Mouse (Mus musculus): ENCODE results near the gene Tcp11.

- TF ChIP-seq CTCF (IDR thresholded peaks at IDR 0.05; ENCODE audit: extremely low read depth, insufficient read length, insufficient replicate concordance, low read depth, low read length) (no peak), POLR2A (IDR thresholded peaks at IDR 0.05; ENCODE audit: low read depth, low read length) (no peak)
Measured at GRCm38 (mm10) chr17:28112266-28112665, 31.8 kb upstream of the Tcp11 start.

All from small intestine, adult 2 months (tissue).